Comparison of ENCODE assay signal across 7 mouse cellular contexts in genomic region chr6:49319595-49320315, GRCm38 (mm10). TPM values are rescaled to one million over a fixed set of nuclear protein-coding genes. Genes with fewer than 3 reads are reported as not detected.
A peak's percentile ranks its signal among the peaks of the same experiment; 100 is the strongest.
DNase-seq lines count a peak whose midpoint lies in the region; ATAC-seq and TF ChIP-seq lines count a peak whose summit lies in the region.

No protein-coding gene starts in this region.

- no peaks in the 10 kb centered on the region for H3K36me3 ChIP-seq in forebrain, postnatal 0 days (ENCODE audit: insufficient read depth)
- H3K36me3 ChIP-seq in stomach, postnatal 0 days (ENCODE audit: control insufficient read depth, insufficient read depth, low read length): no peaks in the 10 kb centered on the region

- H3K4me2 ChIP-seq in forebrain, postnatal 0 days (ENCODE audit: low read depth): peak overlapping the region; percentile 59
- H3K4me2 ChIP-seq in stomach, postnatal 0 days (replicated peaks; ENCODE audit: low read depth): peak overlapping the region; percentile 75

- H3K4me3 ChIP-seq in brown adipose tissue, adult 24 weeks (ENCODE audit: insufficient read depth, low read depth, low read length): peak overlapping the region; percentile 74
- H3K4me3 ChIP-seq in forebrain, postnatal 0 days (ENCODE audit: low read depth, low read length): peak overlapping the region; percentile 55
- peak overlapping the region; percentile 70 for H3K4me3 ChIP-seq in stomach, postnatal 0 days (ENCODE audit: low read depth, low read length)

- TF ChIP-seq CTCF in forebrain, postnatal 0 days (IDR thresholded peaks at IDR 0.05; ENCODE audit: low read depth): peak; percentile 57
- TF ChIP-seq CTCF in stomach, postnatal 0 days (IDR thresholded peaks at IDR 0.05; ENCODE audit: low read depth): peak; percentile 51

- peak overlapping the region; percentile 87 for H3K9ac ChIP-seq in forebrain, postnatal 0 days
- H3K9ac ChIP-seq in stomach, postnatal 0 days (ENCODE audit: low read length): peak overlapping the region; percentile 79

- peaks cover 2% of the 10 kb centered on the region; the same call in 1 of the 2 replicates for H3K4me1 ChIP-seq in brown adipose tissue, adult 24 weeks (ENCODE audit: control insufficient read depth, insufficient read depth, insufficient read length, low read length)
- H3K4me1 ChIP-seq in forebrain, postnatal 0 days (ENCODE audit: insufficient read depth): no peaks in the 10 kb centered on the region
- no peaks in the 10 kb centered on the region for H3K4me1 ChIP-seq in stomach, postnatal 0 days (replicated peaks; ENCODE audit: control insufficient read depth, insufficient read depth)

- intact Hi-C loops in left cerebral cortex, postnatal 25 days (cut with DNase I): loop anchor here (2.0 to 5.0 kb wide), 4 partner anchors 47 to 92 kb away; partner anchors contain the start of gene Fam221a

- WGBS in forebrain, postnatal 0 days: 14% methylated on average over 13 of the region's 13 CpGs
- 7% methylated on average over 13 of the region's 13 CpGs for WGBS in stomach, postnatal 0 days

- no peaks in the 10 kb centered on the region for H3K9me3 ChIP-seq in forebrain, postnatal 0 days (ENCODE audit: low read length)
- no peaks in the 10 kb centered on the region for H3K9me3 ChIP-seq in stomach, postnatal 0 days (ENCODE audit: control insufficient read depth, low read length)

- H3K27me3 ChIP-seq in forebrain, postnatal 0 days (ENCODE audit: insufficient read depth, low read length): no peaks in the 10 kb centered on the region
- H3K27me3 ChIP-seq in stomach, postnatal 0 days (ENCODE audit: control insufficient read depth, insufficient read depth, low read length): no peaks in the 10 kb centered on the region

- DNase-seq in left cerebral cortex, postnatal 25 days (ENCODE audit: low spot score in 2 of 2): peak; percentile 30 to 51
- no peak for DNase-seq in left cerebral cortex, adult 11 months (ENCODE audit: low spot score)
- DNase-seq in forebrain, postnatal 0 days: peak; percentile 77
- DNase-seq in lung, postnatal 10 days: peak; percentile 48
- DNase-seq in stomach, postnatal 0 days (ENCODE audit: low spot score): no peak

- peak overlapping the region; percentile 8; the same call in 1 of the 2 replicates for H3K27ac ChIP-seq in brown adipose tissue, adult 24 weeks (replicated peaks; ENCODE audit: low read depth, low read length)
- H3K27ac ChIP-seq in forebrain, postnatal 0 days (ENCODE audit: low read depth, low read length): peak overlapping the region; percentile 79
- H3K27ac ChIP-seq in stomach, postnatal 0 days (replicated peaks): peak overlapping the region; percentile 90

- TF ChIP-seq EP300 in stomach, postnatal 0 days (optimal IDR thresholded peaks at IDR 0.05): no peak

- ATAC-seq in forebrain, postnatal 0 days: peak; percentile 38
- peak; percentile 4; the same call in 1 of the 2 replicates for ATAC-seq in stomach, postnatal 0 days (ENCODE audit: low FRiP score, low TSS enrichment)
- no peak for ATAC-seq in activated CD4-positive, CD25-positive, alpha-beta regulatory T cell, adult 4 months

RNA-seq across cellular contexts. Expression of gene Ccdc126, which starts 0.7 kb away (rescaled TPM):
- total RNA-seq in left cerebral cortex, postnatal 25 days (2021): 10 to 100 TPM in 1 of 2 experiments, 1 to 10 TPM in 1; 9.8 to 10.1 TPM
- polyA plus RNA-seq in brown adipose tissue, adult 24 weeks (2012; ENCODE audit: insufficient read depth, insufficient read length, missing spikeins): 1.1 and 1.9 TPM in 2 replicates
- total RNA-seq in forebrain, postnatal 0 days (2014; rRNA removed): 6.7 and 11.3 TPM in 2 replicates
- 8.1 and 8.4 TPM in 2 replicates for polyA plus RNA-seq in forebrain, postnatal 0 days (2015; fragmentation: Nextera tagmentation; extraction: Ambion mirVana)
- polyA plus RNA-seq in stomach, postnatal 0 days (2015; fragmentation: Nextera tagmentation; extraction: Ambion mirVana): 7.4 and 8.4 TPM in 2 replicates
- 10 to 100 TPM; 11.1 to 14.8 TPM for polyA plus RNA-seq in activated CD4-positive, CD25-positive, alpha-beta regulatory T cell, adult 4 months (2017; shearing (Covaris generic))

RNA-seq across cellular contexts. Expression of gene Fam221a, which starts 47.8 kb away (rescaled TPM):
- total RNA-seq in left cerebral cortex, postnatal 25 days (2021): 1 to 10 TPM in 1 of 2 experiments, under 1 TPM in 1; 0.85 to 1.6 TPM
- not detected in 2 replicates for polyA plus RNA-seq in brown adipose tissue, adult 24 weeks (2012; ENCODE audit: insufficient read depth, insufficient read length, missing spikeins)
- 1.9 and 3.2 TPM in 2 replicates for total RNA-seq in forebrain, postnatal 0 days (2014; rRNA removed)
- polyA plus RNA-seq in forebrain, postnatal 0 days (2015; fragmentation: Nextera tagmentation; extraction: Ambion mirVana): 4.0 and 4.8 TPM in 2 replicates
- 4.4 and 4.7 TPM in 2 replicates for polyA plus RNA-seq in stomach, postnatal 0 days (2015; fragmentation: Nextera tagmentation; extraction: Ambion mirVana)
- polyA plus RNA-seq in activated CD4-positive, CD25-positive, alpha-beta regulatory T cell, adult 4 months (2017; shearing (Covaris generic)): 1 to 10 TPM; 3.9 to 4.9 TPM

RNA-seq across cellular contexts. Expression of gene Tra2a, which starts 55.9 kb away (rescaled TPM):
- total RNA-seq in left cerebral cortex, postnatal 25 days (2021): 10 to 100 TPM; 74.1 to 80.5 TPM
- 27.9 and 49.0 TPM in 2 replicates for polyA plus RNA-seq in brown adipose tissue, adult 24 weeks (2012; ENCODE audit: insufficient read depth, insufficient read length, missing spikeins)
- total RNA-seq in forebrain, postnatal 0 days (2014; rRNA removed): 75.7 and 81.7 TPM in 2 replicates
- 43.5 and 45.9 TPM in 2 replicates for polyA plus RNA-seq in forebrain, postnatal 0 days (2015; fragmentation: Nextera tagmentation; extraction: Ambion mirVana)
- polyA plus RNA-seq in stomach, postnatal 0 days (2015; fragmentation: Nextera tagmentation; extraction: Ambion mirVana): 34.6 and 35.4 TPM in 2 replicates
- 10 to 100 TPM; 29.2 to 30.3 TPM for polyA plus RNA-seq in activated CD4-positive, CD25-positive, alpha-beta regulatory T cell, adult 4 months (2017; shearing (Covaris generic))

Comparison
In these comparisons a context has a peak if more than half of its experiments do, and no peak if none do; other contexts are left out.
1. DNase-seq: peak in left cerebral cortex, postnatal 25 days (2 of 2), forebrain, postnatal 0 days (single experiment) and lung, postnatal 10 days (single experiment); none in left cerebral cortex, adult 11 months (single experiment) and stomach, postnatal 0 days (single experiment).
2. H3K27ac ChIP-seq: peak in every context shown above with its lines; median percentile 90 in stomach, postnatal 0 days; 79 in forebrain, postnatal 0 days; 8 in brown adipose tissue, adult 24 weeks.
3. Peak in every context shown above with its lines, with median percentiles within 50 percentile points of each other: H3K4me3 ChIP-seq.